7 mouse cellular contexts compared by ENCODE assay signal in the genomic region with DNA sequence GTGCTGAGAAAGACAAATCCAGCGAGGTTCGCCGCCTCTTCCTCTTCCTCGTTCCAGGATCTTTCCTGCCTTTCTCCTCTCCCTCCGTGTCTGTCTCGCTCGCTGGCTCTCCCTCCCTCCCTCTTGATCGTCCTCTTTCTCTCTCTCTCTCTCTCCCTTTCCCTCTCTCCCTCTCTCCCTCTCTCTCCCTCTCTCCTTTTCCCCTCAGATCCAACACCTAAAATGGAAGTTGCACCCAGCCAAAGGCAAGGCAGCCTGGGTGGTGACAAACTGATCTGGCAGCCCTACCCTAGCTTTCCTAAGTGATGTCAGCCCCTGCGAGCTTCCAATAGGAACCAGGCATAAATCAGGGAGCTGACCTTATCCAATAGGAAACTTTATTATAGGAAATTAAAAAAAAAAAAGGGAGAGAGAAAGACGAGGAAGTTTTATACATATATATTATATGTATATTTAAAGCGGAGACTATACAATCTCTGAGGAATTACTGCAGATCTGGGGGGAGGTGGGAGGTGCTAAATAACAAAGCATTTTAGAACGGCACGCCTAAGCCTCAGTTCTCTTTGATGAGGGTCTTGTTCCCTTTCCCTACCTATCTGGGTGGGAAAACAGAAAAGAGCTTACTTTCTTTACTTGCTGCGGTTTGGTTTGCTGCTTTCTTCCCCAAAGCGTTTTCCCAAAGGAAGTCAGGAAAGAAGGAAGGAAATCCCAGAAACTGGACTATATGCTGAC. TPM values are rescaled to one million over a fixed set of nuclear protein-coding genes. Genes with fewer than 3 reads are reported as not detected.
A peak's percentile ranks its signal among the peaks of the same experiment; 100 is the strongest.
DNase-seq lines count a peak whose midpoint lies in the region; ATAC-seq lines count a peak whose summit lies in the region.

A gene (minus strand): TSS at position 302 of the 732 bp plus-strand sequence.

- H3K27ac ChIP-seq in hindbrain, embryonic 15.5 days (replicated peaks) = peak within 1 kb of the TSS; percentile 96

- ATAC-seq in common myeloid progenitor, adult 5-6 weeks (replicated peaks; ENCODE audit: low read depth, poor library complexity, severe bottlenecking) = peak; percentile 98
- ATAC-seq in hindbrain, embryonic 15.5 days (ENCODE audit: low FRiP score, low read depth) = peak; percentile 98

- H3K9me3 ChIP-seq in hindbrain, embryonic 15.5 days = no peaks in the 10 kb centered on the region

- H3K27me3 ChIP-seq in hindbrain, embryonic 15.5 days = no peaks in the 10 kb centered on the region

- no peaks in the 10 kb centered on the region for H3K36me3 ChIP-seq in hindbrain, embryonic 15.5 days

- peak; percentile 92 for DNase-seq in adrenal gland, adult 2 months
- peak; percentile 91 for DNase-seq in gastrocnemius, adult 18-20 months (ENCODE audit: low spot score)
- peak; percentile 85 for DNase-seq in left cerebral cortex, adult 11 months (ENCODE audit: low spot score)
- DNase-seq in lung, postnatal 36 days = peak; percentile 93
- DNase-seq in right cerebral cortex, adult 2 months (ENCODE audit: low spot score in 2 of 2) = peak; percentile 85 to 89

- H3K9ac ChIP-seq in hindbrain, embryonic 15.5 days = peak within 1 kb of the TSS; percentile 80

- 0% methylated on average over 15 of the region's 15 CpGs for WGBS in hindbrain, embryonic 15.5 days

- H3K4me1 ChIP-seq in hindbrain, embryonic 15.5 days (replicated peaks) = peaks cover 31% of the 10 kb centered on the region

- H3K4me2 ChIP-seq in hindbrain, embryonic 15.5 days = peak within 1 kb of the TSS; percentile 82

- peak within 1 kb of the TSS; percentile 65 for H3K4me3 ChIP-seq in hindbrain, embryonic 15.5 days

RNA-seq across cellular contexts. Expression of the gene that starts here (rescaled TPM):
- 100 to 1,000 TPM; 112 to 135 TPM for total RNA-seq in adrenal gland, adult 2 months (2021)
- 20.4 and 25.8 TPM in 2 replicates for polyA plus RNA-seq in adrenal gland, adult 2 months (2012; rRNA removed)
- 28.7 and 29.9 TPM in 2 replicates for total RNA-seq in common myeloid progenitor, adult 5-6 weeks (2017)
- total RNA-seq in gastrocnemius, adult 18-20 months (2021) = 10 to 100 TPM; 23.2 to 29.2 TPM
- 32.6 and 32.7 TPM in 2 replicates for polyA plus RNA-seq in hindbrain, embryonic 15.5 days (2015; fragmentation: Nextera tagmentation; extraction: Ambion mirVana)

Comparison
In these comparisons a context has a peak if more than half of its experiments do, and no peak if none do; other contexts are left out.
1. Peak in every context shown above with its lines: DNase-seq, ATAC-seq, H3K4me3 ChIP-seq and H3K27ac ChIP-seq.